Mouse (Mus musculus) limb, embryonic 14.5 days (tissue): Measurements from ENCODE around the gene Crot. TPM values are rescaled to one million over a fixed set of nuclear protein-coding genes. Genes with fewer than 3 reads are reported as not detected.

ENCODE experiments used
- ATAC-seq: fragments of 200-750 bp; cut with Nextera tagmentation; 2 replicates; pipeline ENCODE4 v1.8.0; 2017; ENCODE audit warnings: low read depth, moderate number of reproducible peaks, moderate TSS enrichment; ENCODE audit not compliant: low FRiP score
- DNase-seq: peaks from one replicate; pipeline ENCODE4 v3.0.0-alpha.2; 2015; ENCODE audit warnings: low spot score
- H3K27ac ChIP-seq: fragments of 300-500 bp; sonication (generic); replicated peaks from 2 replicates; pipeline ENCODE4 v1.5.1; 2014; ENCODE audit warnings: low read depth, mild to moderate bottlenecking, low read length, moderate library complexity, mixed read lengths
- H3K27me3 ChIP-seq: fragments of 300-500 bp; sonication (generic); 2 replicates; pipeline ENCODE4 v1.6.1; 2014; ENCODE audit warnings: low read length, mixed read lengths; ENCODE audit not compliant: control insufficient read depth, insufficient read depth
- H3K36me3 ChIP-seq: fragments of 300-500 bp; sonication (generic); 2 replicates; pipeline ENCODE4 v1.6.1; 2014; ENCODE audit warnings: mild to moderate bottlenecking, low read length, moderate library complexity, mixed read lengths; ENCODE audit not compliant: control insufficient read depth, insufficient read depth
- H3K4me1 ChIP-seq: fragments of 300-500 bp; sonication (generic); 2 replicates; pipeline ENCODE4 v1.6.1; 2014; ENCODE audit warnings: antibody characterized with exemption, low read length, mixed read lengths; ENCODE audit not compliant: control insufficient read depth, insufficient read depth
- H3K4me2 ChIP-seq: fragments of 300-500 bp; sonication (generic); replicated peaks from 2 replicates; pipeline ENCODE4 v1.6.1; 2014; ENCODE audit warnings: low read depth, mild to moderate bottlenecking, low read length, moderate library complexity; ENCODE audit not compliant: severe bottlenecking
- H3K4me3 ChIP-seq: fragments of 300-500 bp; sonication (generic); replicated peaks from 2 replicates; pipeline ENCODE4 v1.5.1; 2014; ENCODE audit warnings: low read length
- H3K9ac ChIP-seq: fragments of 300-500 bp; sonication (generic); 2 replicates; pipeline ENCODE4 v1.6.1; 2014; ENCODE audit warnings: mild to moderate bottlenecking, low read depth, low read length, moderate library complexity; ENCODE audit not compliant: severe bottlenecking
- H3K9me3 ChIP-seq: fragments of 300-500 bp; sonication (generic); 2 replicates; pipeline ENCODE4 v1.6.1; 2016; ENCODE audit warnings: low read length; ENCODE audit not compliant: control insufficient read depth
- POLR2A ChIP-seq: fragments of 200-500 bp; IDR thresholded peaks from 2 replicates; pipeline ENCODE4 v1.8.0; 2012; ENCODE audit warnings: inconsistent platforms, mild to moderate bottlenecking, moderate library complexity, borderline replicate concordance; ENCODE audit not compliant: insufficient read depth, insufficient read length; ENCODE audit errors: extremely low read depth
- WGBS: fragments of 180-500 bp; shearing (Covaris S2); extraction: QIAGEN DNeasy Blood & Tissue Kit; methylation state at CpG from one replicate; pipeline ENCODE4 v1.1.7; 2014; 5-methylcytosine and 5-hydroxymethylcytosine counted together
- polyA plus RNA-seq, 2 experiments: library from polyadenylated mRNA; depleted of rRNA in 1 of 2; stranded (reverse) in 1 of 2; unstranded in 1 of 2; fragments of >200 nt; fragmentation: Nextera tagmentation in 1 of 2; extraction: Ambion mirVana in 1 of 2; gene quantifications; 2 replicates each; pipeline versions ENCODE4 v1.2.1 to v1.2.3; 2012 to 2014

Gene Crot
- polyA plus RNA-seq, 2 experiments, result 22.8 to 41.0 TPM

- Histone ChIP-seq H3K4me2 (no peak overlapping the region), H3K9me3 (no peaks in the 10 kb centered on the region), H3K36me3 (peaks cover 50% of the 10 kb centered on the region), H3K4me3 (no peak overlapping the region), H3K4me1 (no peaks in the 10 kb centered on the region), H3K27me3 (no peaks in the 10 kb centered on the region), H3K9ac (no peak overlapping the region), H3K27ac (no peak overlapping the region)
- DNase-seq (no peak), ATAC-seq (no peak)
- TF ChIP-seq POLR2A, result no peak
Measured at GRCm38 (mm10) chr5:8974721-8975120, 22.4 kb downstream of the Crot start.

DNA sequence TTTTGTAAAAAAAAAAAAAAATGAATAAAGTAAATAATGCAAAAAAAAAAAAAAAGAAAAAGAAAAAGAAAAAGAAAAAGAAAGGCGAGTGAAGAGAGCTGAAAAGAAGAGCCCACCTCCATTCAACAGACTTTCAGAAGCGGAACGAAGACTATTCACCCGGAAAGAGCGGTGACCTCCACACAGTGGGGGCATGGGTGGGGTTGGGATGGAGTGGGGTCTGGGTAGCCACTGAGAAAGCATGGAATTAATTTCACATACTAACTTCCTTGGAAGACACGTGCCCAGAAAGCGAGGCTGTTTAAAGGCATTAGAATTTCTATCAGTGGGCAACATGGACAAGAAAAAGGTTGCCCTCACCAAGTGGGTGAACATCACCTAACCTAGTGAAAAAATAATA, 24.8 kb downstream of the Crot start:
- WGBS, result 93% methylated on average over 7 of the region's 7 CpGs
- H3K36me3 ChIP-seq, result peaks cover 66% of the 10 kb centered on the region
- no peak for ATAC-seq
- TF ChIP-seq POLR2A, result no peak
- no peaks in the 10 kb centered on the region for H3K9me3 ChIP-seq
- no peak overlapping the region for H3K27ac ChIP-seq
- no peak overlapping the region for H3K9ac ChIP-seq
- H3K4me3 ChIP-seq, result no peak overlapping the region
- no peaks in the 10 kb centered on the region for H3K4me1 ChIP-seq
- no peak overlapping the region for H3K4me2 ChIP-seq
- no peak for DNase-seq
- no peaks in the 10 kb centered on the region for H3K27me3 ChIP-seq

GRCm38 (mm10) chr5:8970694-8971093, 26.4 kb downstream of the Crot start:
- peaks cover 75% of the 10 kb centered on the region for H3K36me3 ChIP-seq
- H3K27ac ChIP-seq, result no peak overlapping the region
- DNase-seq (no peak), ATAC-seq (no peak)
- 97% methylated on average over 2 of the region's 2 CpGs for WGBS
- no peaks in the 10 kb centered on the region for H3K4me1 ChIP-seq
- no peak overlapping the region for H3K4me3 ChIP-seq
- no peak overlapping the region for H3K9ac ChIP-seq
- no peaks in the 10 kb centered on the region for H3K9me3 ChIP-seq
- H3K4me2 ChIP-seq, result no peak overlapping the region
- no peaks in the 10 kb centered on the region for H3K27me3 ChIP-seq
- TF ChIP-seq POLR2A, result no peak

- H3K27ac ChIP-seq, result no peak overlapping the region
Measured at GRCm38 (mm10) chr5:8964487-8964886, 32.6 kb downstream of the Crot start.

DNA sequence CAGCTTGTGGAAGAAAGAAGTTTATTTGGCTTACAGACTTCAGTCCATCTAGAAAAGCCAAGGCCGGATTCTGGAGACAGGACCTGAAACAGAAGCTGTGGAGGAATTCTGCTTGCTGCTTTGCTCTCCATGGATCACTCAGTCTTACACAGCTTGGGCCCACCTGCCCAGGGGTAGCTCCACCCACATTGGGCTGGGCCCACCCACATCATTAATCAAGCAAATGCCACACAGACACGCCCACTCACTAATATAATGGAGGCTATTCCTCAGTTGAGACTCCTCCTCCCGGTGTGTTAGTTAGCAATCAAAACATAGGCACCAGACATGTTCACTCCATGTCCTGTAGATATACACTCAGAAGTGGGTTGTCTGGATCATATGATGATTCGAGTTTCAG, 36.6 kb downstream of the Crot start:
- no peak for ATAC-seq
- Histone ChIP-seq H3K27me3 (no peaks in the 10 kb centered on the region), H3K4me1 (no peaks in the 10 kb centered on the region), H3K36me3 (peaks cover 21% of the 10 kb centered on the region), H3K4me2 (no peak overlapping the region), H3K27ac (no peak overlapping the region), H3K4me3 (no peak overlapping the region), H3K9ac (no peak overlapping the region), H3K9me3 (no peaks in the 10 kb centered on the region)
- TF ChIP-seq POLR2A, result no peak
- DNase-seq, result no peak
- WGBS, result 81% methylated on average over 4 of the region's 4 CpGs

More at GRCm38 (mm10) chr5:8964487-8964886, 32.6 kb downstream of the Crot start:
- H3K9ac ChIP-seq, result no peak overlapping the region
- TF ChIP-seq POLR2A, result no peak
- WGBS, result 97% methylated on average over 5 of the region's 5 CpGs
- no peak overlapping the region for H3K4me3 ChIP-seq
- ATAC-seq, result no peak
- no peak overlapping the region for H3K4me2 ChIP-seq
- DNase-seq, result no peak
- H3K9me3 ChIP-seq, result no peaks in the 10 kb centered on the region
- no peaks in the 10 kb centered on the region for H3K4me1 ChIP-seq
- no peaks in the 10 kb centered on the region for H3K27me3 ChIP-seq
- peaks cover 53% of the 10 kb centered on the region for H3K36me3 ChIP-seq

DNA sequence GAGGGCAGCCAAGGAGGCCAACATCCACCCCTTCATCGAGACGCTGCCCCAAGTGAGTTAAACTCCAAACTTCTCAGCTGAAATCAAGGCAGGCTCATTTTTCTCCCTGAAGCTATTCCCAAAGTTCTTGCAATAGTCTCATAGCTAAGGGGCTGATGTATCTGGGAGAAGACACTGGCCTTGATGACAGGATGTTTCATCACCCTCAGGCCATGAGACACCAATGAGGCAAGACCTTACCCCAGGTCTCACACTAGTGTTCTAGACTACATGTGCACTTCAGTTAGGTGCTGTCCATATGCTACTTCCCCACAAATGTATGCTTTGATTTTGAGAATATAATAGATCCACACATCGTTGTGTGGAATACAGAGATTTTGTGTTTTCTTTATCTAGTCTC, 41.6 kb downstream of the Crot start:
- ATAC-seq (no peak), DNase-seq (no peak)
- Histone ChIP-seq H3K27ac (no peak overlapping the region), H3K4me3 (no peak overlapping the region), H3K4me1 (no peaks in the 10 kb centered on the region), H3K9ac (no peak overlapping the region), H3K4me2 (no peak overlapping the region), H3K27me3 (no peaks in the 10 kb centered on the region), H3K9me3 (no peaks in the 10 kb centered on the region), H3K36me3 (no peaks in the 10 kb centered on the region)
- WGBS, result 83% methylated on average over 3 of the region's 3 CpGs
- TF ChIP-seq POLR2A, result no peak
